Mouse (Mus musculus) regulatory T cell (primary cell): ENCODE results near the gene Dnah3.

Source experiments
- in situ Hi-C: fragments of 300-600 bp; cut with MboI, MseI; formaldehyde crosslinking; loops from one replicate; pipeline ENCODE4 v1.15.1; 2025; ENCODE audit warnings: high pct_unique_total_duplicates

Dnah3 gene

GRCm38 (mm10) chr7:119879171-119879570, 215.9 kb downstream of the Dnah3 start:
- in situ Hi-C loops, result no loop called here

- in situ Hi-C loops, result no loop called here
These were observed 219.2 kb downstream of the Dnah3 start for GRCm38 (mm10) chr7:119875776-119876440.

- in situ Hi-C loops, result no loop called here
These were observed 222.0 kb downstream of the Dnah3 start for GRCm38 (mm10) chr7:119873050-119873449.
